Mouse (Mus musculus) adrenal gland, adult 18-20 months (tissue): ENCODE measurements around the gene Nfatc2. TPM values are rescaled to one million over a fixed set of nuclear protein-coding genes. Genes with fewer than 3 reads are reported as not detected.
A peak's percentile ranks its signal among the peaks of the same experiment; 100 is the strongest.

Source experiments
- DNase-seq, 2 experiments: peaks; one replicate each; pipeline ENCODE4 v3.0.0; 2021 to 2022; ENCODE audit warnings: low spot score in 2 of 2
- total RNA-seq, 2 experiments: library from RNA; stranded (reverse); gene quantifications; 1 replicate in 1 of 2; 2 replicates in 1 of 2; pipeline ENCODE4 v1.2.3; 2021

Gene Nfatc2
- total RNA-seq, 2 experiments from 2014 or later = 2.8 to 3.7 TPM

DNA sequence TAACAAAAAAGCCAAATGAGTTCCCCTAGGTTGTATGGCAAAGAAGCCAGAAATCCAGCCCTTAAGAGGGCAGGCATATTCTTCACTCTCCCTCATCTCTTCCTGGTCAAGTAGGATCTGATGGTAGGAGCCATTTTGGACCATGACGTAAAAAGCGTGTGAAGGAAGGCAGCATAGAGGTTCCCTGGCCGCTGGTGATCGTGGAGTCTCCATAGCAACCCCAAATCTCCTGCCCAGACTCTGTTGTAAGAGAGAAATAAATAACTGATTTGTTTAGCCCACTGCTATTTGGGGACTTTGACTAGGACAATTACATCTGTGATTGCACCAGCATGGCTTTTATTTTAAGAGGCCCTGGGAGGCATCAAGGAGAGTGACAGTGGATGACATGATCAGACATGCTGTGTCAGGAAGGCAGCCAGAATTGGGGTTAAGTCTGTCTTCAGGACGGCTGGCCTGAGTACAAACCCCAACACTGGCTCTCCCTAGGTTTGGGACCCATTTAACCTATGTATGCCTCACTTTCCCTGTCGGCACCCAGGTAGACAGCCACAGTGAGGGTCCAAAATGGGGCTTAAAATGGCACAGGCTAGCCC, 8.3 kb upstream of the Nfatc2 start:
- no peak for DNase-seq

DNA sequence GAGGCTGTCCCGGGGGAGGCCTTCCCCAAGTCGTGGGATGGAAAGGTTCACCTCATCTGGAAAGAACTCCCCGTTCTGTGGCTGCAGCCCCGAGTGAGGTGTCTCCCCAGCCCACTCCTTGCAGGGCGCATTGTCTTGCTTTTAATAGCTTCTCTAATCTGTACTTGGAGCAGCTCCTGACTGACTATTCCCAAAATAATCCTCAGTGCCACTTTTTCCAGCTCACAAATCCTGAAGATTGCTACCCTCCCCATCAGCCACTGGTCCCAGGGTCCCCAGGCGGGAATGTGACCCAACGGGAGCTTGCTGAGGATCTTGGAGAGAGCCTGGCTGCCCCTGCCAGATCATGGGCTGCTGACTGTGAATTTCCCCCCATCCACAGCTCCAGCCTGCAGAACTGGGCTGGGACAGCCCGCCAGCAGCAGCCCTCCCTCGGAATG, 6.7 kb upstream of the Nfatc2 start:
- DNase-seq = no peak

DNA sequence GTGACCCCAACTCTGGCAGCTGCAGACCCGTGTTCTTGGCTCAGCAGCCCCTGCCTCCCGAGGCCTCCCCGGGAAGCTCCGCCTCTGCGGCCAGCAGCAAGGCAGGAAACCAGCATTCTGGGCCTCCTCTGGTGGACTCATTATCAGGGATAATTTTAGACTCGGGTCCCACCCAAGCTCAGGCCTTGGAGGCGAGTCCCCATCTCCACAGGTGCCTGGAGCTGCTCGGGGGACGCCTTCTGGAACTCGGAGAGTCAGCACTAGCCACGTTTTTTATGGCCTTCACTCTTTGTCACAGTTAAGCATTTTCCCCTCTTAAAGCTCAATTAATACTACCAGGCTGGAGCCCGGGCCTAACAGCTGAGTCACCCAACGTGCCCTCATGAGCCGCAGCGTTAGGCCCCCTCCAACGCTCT, 3.2 kb upstream of the Nfatc2 start:
- no peak for DNase-seq

DNA sequence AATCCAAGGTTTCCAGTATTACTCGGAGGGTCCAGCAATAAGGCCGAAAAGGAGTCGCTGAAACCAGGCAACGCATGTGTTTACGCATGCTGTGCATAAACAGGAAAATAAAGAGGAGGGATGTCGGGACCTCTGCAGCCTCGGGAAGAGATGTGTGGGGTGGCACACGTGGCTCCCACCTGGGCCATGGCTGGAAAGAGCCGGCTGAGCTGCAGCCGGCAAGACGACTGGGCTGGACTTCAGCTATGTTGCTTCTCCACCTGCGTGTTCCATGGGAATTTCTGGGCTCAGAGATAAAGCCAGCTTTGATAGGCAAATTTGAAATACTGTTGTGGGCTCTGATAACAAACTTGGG, 907 bp upstream of the Nfatc2 start:
- no peak for DNase-seq

DNA sequence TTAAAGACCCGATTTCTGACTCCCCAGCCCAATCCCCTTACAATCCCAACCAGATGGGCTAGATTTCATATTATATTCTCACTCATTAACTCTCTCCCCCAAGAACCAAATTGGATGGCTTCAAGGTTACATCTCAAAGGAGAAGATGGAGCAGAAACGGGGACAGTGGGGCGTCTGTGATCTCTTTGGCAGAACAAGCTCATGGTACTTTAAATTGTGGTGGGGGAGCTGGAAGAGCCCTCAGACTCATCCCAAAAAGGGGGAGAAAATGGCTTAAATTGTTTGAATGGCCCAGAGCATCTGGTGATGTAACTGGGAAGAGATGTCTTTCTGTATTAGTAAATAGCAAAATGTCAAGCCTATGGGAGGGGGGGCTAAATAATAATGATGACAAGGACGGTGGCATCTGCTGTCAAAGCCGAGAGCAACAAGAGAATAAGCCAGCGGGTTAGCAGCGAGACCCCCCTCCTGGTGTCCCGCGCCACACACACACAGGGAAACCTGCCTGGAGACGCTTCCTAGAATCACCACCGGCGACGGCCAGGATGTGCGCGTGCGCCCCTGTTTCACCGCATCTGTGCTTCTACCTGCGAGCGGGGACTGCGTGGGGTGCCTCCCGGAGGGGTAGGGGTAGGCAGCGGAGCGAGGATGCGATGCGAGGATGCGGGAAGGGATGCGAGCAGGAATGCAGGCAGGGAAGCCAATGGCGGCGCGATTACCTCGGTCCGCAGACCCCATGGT, 537 bp downstream of the Nfatc2 start:
- no peak for DNase-seq

DNA sequence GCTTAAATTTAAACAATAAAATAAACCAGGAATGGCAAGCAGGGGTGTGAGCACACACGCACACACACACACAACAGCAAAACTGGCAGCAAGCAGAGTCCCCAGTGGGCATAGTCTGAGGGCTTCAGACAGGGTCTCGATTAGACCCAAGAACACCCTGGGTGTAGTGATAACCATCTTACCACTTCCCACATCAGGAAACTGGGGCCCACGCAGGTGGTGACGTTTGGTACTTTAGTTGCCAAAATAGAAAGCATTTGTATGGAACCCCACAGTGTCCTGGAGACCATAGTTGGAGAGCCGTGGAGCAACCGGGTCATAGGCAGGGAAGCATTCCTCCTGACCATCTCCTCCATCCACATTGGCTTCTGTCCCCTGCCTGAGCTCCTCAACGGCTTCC, 5.8 kb downstream of the Nfatc2 start:
- no peak for DNase-seq

DNA sequence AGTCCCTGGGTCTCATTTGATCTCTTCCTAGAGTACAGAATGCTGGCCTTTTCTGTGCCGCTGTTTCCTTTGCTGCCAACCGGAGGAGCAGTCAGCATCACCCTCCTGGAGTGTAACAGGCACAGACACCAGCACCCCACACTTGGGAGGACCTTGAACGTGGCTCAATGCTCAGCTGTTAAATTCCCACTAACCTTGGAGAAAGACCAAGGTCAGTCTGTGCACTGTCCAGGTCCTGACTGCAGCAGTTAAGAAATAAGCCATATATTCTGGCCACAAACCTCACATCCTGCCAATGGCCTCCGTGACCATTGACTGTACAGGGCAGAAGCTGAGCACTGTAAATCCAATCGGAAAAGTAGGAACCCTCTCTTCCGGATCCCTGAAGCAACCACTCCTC, 7.8 kb downstream of the Nfatc2 start:
- DNase-seq = peak in 1 of 2 experiments; percentile 21

DNA sequence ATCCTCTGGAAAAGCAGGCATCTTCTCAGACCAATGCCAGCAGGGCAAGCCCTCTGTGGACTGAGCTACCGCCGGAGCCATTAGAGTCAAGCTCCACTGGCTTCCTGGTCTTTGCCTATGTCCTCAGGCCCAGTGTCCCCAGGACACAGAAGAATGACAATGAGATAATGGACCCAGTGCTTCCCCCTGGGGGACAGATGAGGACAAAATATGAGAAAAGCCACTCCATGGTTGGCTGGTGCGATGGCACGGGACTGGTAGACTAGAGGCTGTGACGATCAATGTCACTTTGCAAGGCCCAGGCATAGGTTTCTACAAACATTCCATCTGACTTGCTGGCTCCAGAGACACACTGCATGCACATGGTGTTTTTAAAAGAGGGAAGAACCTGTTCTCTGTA, 8.5 kb downstream of the Nfatc2 start:
- DNase-seq = no peak

DNA sequence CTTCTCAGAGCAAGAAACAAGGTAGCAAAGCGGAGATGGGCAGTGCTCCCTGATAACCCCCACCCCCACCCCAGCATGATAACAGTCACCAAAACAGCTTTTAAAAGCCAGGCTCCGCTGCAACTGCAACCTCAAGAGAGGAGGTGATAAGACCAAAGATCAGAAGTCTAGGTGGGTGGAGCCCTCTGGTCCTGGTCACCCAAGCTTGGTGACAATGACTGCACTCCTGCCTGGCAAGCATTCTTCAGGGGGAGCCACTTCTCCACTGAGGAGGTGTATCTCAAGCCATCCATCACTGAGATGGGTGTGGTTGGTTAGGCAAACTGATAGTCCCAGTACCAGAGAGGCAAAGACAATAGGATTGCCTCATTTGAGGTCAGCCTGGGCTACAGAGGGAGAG, 10.4 kb downstream of the Nfatc2 start:
- DNase-seq = no peak

DNA sequence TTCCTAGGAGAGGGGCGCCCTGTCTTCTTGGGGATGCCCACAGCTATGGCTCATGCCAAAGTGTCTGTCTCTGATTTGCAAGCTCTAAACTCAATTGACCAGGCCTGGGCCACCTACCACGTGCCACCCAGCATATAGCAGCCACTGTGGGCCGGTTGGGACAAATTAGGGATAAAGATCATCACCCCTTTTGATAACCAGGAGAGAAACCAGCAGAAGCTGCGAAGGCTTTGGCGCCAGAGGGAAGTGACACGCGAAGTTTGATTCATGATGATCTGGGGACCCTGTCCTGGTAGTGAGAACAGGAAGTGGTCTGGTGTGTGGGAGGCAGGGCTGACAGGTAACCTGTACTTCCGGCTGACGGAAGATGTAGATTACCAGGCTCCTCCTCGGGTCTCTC, 10.9 kb downstream of the Nfatc2 start:
- DNase-seq = no peak

DNA sequence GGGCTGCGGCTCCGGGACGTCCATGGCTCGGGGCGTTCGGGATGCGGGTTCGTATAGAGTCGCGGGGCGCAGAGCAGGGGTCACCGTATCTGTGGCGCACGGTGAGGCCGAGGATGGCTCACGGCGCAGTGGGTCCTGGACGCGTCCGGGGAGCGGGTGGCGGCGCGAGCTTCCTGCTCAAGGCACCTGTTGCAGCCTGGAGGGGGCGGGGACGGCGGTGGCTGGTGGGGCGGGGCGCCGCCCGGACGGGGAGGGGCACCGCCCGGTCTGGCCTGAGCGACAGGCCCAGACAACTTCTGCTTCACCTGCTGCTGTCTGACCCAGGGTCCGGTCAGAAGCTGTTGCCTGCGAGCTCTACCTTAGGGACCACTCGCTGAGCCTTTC, 11.3 kb downstream of the Nfatc2 start:
- DNase-seq = peak; percentile 36 to 58

DNA sequence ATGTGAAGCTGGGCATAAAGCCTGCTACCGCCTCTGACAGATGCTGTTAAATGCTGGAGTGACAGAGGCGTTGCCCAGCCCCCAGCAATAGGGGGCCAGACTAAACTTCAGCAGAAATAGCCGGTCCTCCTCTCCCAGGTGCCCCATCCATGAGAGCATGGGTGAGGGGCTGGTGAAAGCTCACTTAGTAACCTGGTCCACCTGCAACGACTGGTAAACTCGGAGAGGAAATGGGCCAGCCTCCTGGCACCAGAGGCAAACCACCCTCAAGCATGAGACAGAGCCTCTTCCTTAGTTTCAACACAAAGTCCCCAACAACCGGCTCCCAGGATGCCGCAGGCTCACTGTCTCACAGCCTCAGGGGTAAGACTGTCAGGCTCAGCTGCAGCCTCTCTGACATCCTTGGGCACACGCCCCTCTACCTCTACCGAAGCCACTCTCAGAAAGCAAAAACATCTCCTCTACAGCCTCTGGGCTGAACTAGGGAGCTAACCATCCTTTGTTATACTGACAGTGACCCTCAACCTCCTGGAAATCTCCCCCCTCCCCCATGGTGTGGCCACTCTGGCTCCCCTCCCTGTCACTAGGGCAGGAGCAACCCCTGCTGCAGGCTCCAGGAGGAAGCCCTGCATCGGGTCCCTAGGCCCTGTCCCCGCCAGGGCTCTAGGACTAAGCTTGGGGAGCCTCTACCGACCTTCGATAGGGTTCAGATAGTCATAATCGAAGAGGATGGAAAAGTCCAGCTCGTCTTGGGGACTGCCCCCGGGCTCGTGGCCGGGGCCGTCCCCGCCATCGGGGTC, 11.9 kb downstream of the Nfatc2 start:
- DNase-seq = peak in 1 of 2 experiments; percentile 17

DNA sequence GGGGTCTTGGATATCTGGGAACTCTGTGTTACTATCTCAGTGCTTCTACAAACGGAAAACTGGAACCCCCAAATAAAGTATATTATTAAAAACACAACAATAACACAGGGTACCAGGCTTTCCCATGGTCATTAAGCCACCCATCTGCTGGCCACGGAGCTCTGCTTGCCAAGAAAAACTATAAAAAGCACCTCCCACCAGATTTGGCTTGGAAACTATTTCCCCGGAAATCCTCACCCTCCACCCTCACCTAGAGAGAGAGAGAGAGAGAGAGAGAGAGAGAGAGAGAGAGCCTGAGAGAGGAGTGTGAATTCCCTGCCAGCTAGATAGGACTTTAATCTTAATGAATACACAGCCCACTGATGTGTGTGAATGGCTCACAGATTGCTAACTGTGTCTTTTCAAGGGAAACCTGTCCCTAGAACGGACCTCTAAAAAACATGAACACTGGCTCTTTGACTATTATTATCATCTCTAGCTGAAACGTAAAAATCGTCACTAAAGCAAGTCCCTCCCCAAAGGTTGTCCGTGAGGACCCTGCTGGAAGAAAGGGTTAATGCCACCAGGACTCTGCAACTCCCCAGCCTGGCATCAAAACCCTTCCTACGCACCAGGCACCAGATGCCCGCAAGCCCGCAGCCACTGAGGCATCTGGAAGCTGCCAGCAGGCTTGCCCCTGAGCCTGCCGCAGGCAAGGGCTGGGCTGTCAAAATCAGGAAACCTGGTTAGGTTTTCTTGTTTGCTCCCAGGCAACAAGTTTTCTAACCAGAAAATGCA, 12.7 kb downstream of the Nfatc2 start:
- DNase-seq = no peak

DNA sequence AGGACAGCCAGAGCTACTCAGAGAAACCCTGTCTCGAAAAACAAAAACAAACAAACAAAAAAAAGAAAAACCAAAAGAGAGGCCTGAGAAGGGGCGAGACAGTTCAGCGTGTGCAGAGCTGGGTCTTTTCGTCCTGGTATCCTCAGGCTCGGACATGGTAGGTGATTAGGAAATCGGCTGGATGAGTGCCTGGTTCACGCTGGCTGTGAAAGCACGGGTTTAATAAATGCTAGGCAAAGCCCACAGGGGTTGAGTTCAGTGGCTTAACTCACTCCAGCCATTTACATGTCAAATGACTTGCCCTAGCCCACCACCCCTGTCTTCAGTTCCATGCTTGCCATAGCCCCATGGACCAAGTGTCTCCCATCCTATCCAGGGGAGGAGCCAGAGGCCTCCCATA, 14.3 kb downstream of the Nfatc2 start:
- no peak for DNase-seq

DNA sequence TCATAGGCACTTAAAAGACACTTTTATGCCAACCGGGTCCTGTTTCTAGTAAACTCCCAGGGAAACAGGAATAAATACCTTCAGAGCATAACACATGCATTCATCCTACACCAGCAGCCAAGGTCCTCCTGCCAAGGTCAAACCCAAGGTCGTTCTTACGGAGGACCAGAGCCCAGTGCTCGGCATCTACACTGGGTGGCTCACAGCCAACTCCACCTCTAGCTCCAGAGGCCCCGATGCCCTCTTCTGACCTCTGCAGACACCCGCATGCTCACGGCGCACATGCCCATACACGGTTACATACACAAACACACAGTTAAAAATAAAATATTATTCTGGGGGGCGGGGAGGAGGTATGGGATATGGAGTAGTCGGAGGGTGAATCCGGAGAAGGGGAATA, 14.9 kb downstream of the Nfatc2 start:
- DNase-seq = no peak

DNA sequence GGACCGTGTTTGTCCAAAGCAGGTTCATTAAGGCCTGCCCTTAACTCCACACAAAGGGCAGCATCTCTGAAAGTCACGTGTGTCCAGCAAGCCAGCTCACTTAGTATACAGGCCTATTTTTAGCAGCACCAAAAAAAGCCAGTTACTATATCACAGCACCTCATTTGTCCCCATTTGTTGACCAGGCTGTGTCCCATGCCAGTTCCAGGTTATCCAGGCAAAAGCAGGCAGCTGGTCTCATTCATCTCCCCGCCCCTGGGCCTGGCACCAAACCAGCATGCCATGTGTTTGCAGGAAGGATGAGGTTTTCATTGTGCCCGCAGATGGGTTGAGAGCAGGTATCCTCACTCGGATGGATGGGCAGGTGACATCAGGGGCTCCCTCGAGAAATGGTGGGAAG, 16.6 kb downstream of the Nfatc2 start:
- DNase-seq = no peak

DNA sequence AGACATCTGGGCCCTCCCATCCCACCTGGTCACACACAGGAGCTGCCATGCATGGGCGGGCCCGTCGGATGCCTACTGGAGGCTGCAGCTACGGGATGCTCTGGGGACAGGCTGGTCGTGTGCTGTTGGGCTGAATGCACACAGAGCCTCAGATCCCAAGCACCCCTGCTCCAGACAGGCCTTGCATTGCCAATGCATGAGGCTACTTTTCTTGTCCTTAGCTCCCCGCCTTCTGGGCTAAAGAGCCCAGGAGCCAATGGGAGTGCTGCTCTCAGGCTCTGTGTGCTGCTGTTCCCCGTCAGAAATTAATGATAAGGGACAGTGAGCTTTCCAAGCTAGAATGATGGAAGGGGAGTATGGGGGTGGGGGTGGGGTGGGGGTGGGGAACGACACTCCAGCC, 17.0 kb downstream of the Nfatc2 start:
- DNase-seq = no peak

DNA sequence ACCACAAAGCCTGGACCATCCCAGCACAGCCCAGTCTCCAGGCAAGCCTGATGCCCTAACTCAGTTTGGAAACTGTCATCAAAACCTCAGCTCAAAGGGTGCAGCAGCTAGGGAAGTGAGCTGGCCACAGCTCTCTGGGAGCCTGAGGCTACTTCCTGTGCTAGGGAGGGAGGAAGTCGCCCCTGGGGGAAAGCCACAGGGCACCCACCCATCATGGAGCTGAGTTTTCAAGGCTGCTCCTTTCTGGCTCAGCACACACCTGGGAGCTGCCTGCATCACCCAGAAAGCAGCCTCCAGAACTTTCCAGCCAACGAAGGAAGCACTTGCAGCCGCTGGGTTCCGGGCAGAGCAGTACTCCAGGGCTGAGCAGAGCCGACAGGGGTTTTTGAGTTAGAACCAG, 18.4 kb downstream of the Nfatc2 start:
- DNase-seq = no peak

DNA sequence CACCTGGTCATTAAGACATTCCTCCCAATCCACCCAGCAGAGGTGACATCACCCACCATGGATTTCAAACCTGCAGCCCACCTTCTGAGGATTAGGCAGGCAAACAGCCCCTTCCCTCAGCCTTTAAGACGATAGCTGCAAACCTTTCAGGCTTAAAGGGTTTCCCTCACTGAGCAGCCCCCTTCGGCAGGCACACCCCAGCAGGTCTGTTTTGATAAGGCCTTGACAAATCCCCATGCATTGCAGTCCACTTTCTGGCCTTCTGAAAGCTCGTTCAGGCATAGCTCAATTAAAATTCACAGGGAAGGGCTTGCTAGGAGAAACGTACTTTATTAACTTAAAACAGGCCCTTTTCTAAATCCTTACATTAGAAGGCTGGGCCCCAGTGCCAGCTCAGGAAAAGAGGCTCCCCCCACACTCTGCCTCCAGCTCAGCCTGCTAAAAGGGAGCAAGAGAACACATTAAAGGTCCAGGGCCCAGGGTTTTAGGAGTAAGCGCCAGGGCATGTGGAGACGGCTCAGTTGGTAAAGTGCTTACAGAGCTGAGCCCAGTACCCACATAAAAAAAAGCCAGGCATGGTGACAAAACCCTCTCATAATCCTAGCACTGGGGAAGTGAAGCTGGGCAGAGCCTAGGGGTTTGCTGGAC, 20.1 kb downstream of the Nfatc2 start:
- DNase-seq = no peak

DNA sequence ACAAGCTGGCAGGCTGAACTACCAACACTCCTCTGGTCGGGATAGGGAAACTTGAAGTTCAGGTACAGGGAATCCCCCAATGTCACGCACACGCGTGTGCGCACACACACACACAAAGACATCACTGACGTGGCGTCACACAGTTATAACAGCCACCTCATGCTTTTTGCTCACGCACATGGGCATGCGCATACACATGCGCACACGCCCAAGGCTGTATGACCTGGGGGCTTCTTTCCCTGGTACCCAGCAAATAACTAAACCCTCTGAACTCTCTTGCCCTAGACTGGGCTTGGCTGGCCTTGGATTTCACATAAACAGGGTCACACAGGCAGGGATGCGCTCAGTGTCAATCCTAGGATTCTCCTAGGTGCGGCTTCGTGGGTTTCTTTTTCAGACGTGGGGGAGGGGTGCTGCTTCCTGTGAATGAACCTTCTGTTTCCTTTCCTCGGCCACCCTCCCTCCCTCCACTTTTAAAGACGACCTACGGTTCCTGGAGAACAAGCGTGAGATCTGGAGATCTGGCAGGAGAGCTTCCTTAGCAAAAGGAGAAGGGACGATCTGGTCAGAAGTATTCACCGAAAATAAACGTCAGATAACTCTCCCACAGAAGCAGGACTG, 21.1 kb downstream of the Nfatc2 start:
- DNase-seq = no peak
